Mouse (Mus musculus) small intestine, adult 2 months (tissue): ENCODE measurements around the gene Rbak.
"Not testable (repeated sequence)": the region's sequence is repeated elsewhere in the genome, so short reads cannot be mapped to it uniquely, and the experiment has no call there.

ENCODE experiments used
- CTCF ChIP-seq: fragments of 200-500 bp; IDR thresholded peaks from 2 replicates; pipeline ENCODE4 v1.5.1; 2012; ENCODE audit warnings: low read depth, mild to moderate bottlenecking, control low read depth, inconsistent platforms, low read length, moderate library complexity, mixed read lengths; ENCODE audit not compliant: insufficient replicate concordance, insufficient read length; ENCODE audit errors: extremely low read depth
- POLR2A ChIP-seq: fragments of 200-500 bp; IDR thresholded peaks from 2 replicates; pipeline ENCODE4 v1.6.1; 2012; ENCODE audit warnings: low read depth, mild to moderate bottlenecking, control low read depth, inconsistent platforms, low read length, moderate library complexity

GRCm38 (mm10) chr5:143194747-143195146 is 14.2 kb upstream of the Rbak start:
- TF ChIP-seq CTCF, POLR2A: not testable (repeated sequence)
